Mouse (Mus musculus) erythroid progenitor cell, adult 5-6 weeks (primary cell): Measurements from ENCODE around the gene Gm9936. TPM values are rescaled to one million over a fixed set of nuclear protein-coding genes. Genes with fewer than 3 reads are reported as not detected.

Experiments
- total RNA-seq, 2 experiments: library from RNA; stranded (forward) in 1 of 2; stranded (reverse) in 1 of 2; fragments of 150-400 nt in 1 of 2; fragments of 186-747, 209-891 nt in 1 of 2; gene quantifications; 2 replicates each; pipeline versions ENCODE4 v1.2.3 to v1.2.4; 2015 to 2017; ENCODE audit warnings: low replicate concordance in 2 of 2

Gm9936 gene
- total RNA-seq, 2 experiments from 2014 or later = not detected

Other genes starting within 250 kb of the Gm9936 start
- gene Trpv4, start 200.3 kb downstream of the Gm9936 start, total RNA-seq (2015; ENCODE audit: low replicate concordance) = not detected in 2 replicates
- 1.5 TPM in 1 of 2 replicates, not detected in the other for gene Trpv4, start 200.3 kb downstream of the Gm9936 start, total RNA-seq (2017; ENCODE audit: low replicate concordance)
- gene Gltp, start 167.7 kb downstream of the Gm9936 start, total RNA-seq (2015; ENCODE audit: low replicate concordance) = 103 and 104 TPM in 2 replicates
- 42.0 and 54.4 TPM in 2 replicates for gene Gltp, start 167.7 kb downstream of the Gm9936 start, total RNA-seq (2017; ENCODE audit: low replicate concordance)
- 2.2 and 19.7 TPM in 2 replicates for gene Tchp, start 150.9 kb downstream of the Gm9936 start, total RNA-seq (2015; ENCODE audit: low replicate concordance)
- gene Tchp, start 150.9 kb downstream of the Gm9936 start, total RNA-seq (2017; ENCODE audit: low replicate concordance) = 12.5 and 23.8 TPM in 2 replicates
- 113 and 121 TPM in 2 replicates for gene Ankrd13a, start 84.0 kb downstream of the Gm9936 start, total RNA-seq (2015; ENCODE audit: low replicate concordance)
- gene Ankrd13a, start 84.0 kb downstream of the Gm9936 start, total RNA-seq (2017; ENCODE audit: low replicate concordance) = 124 and 147 TPM in 2 replicates
- gene Git2, start 83.2 kb downstream of the Gm9936 start, total RNA-seq (2015; ENCODE audit: low replicate concordance) = 57.0 and 59.5 TPM in 2 replicates
- gene Git2, start 83.2 kb downstream of the Gm9936 start, total RNA-seq (2017; ENCODE audit: low replicate concordance) = 51.1 and 56.1 TPM in 2 replicates
- 11.7 and 11.9 TPM in 2 replicates for gene 1500011B03Rik, start 35.2 kb downstream of the Gm9936 start, total RNA-seq (2015; ENCODE audit: low replicate concordance)
- gene 1500011B03Rik, start 35.2 kb downstream of the Gm9936 start, total RNA-seq (2017; ENCODE audit: low replicate concordance) = 14.5 TPM in 1 of 2 replicates, not detected in the other
- not detected in 2 replicates for gene 4930519G04Rik, start 5.0 kb downstream of the Gm9936 start, total RNA-seq (2015; ENCODE audit: low replicate concordance)
- not detected in 2 replicates for gene 4930519G04Rik, start 5.0 kb downstream of the Gm9936 start, total RNA-seq (2017; ENCODE audit: low replicate concordance)
- 8.3 and 14.7 TPM in 2 replicates for gene Oasl2, start 38.3 kb upstream of the Gm9936 start, total RNA-seq (2015; ENCODE audit: low replicate concordance)
- 3.0 and 4.5 TPM in 2 replicates for gene Oasl2, start 38.3 kb upstream of the Gm9936 start, total RNA-seq (2017; ENCODE audit: low replicate concordance)
- 5.4 and 9.4 TPM in 2 replicates for gene Oasl1, start 64.6 kb upstream of the Gm9936 start, total RNA-seq (2015; ENCODE audit: low replicate concordance)
- gene Oasl1, start 64.6 kb upstream of the Gm9936 start, total RNA-seq (2017; ENCODE audit: low replicate concordance) = 7.2 and 20.0 TPM in 2 replicates
- 2.5 and 5.4 TPM in 2 replicates for gene 2210016L21Rik, start 83.5 kb upstream of the Gm9936 start, total RNA-seq (2015; ENCODE audit: low replicate concordance)
- 1.4 and 4.3 TPM in 2 replicates for gene 2210016L21Rik, start 83.5 kb upstream of the Gm9936 start, total RNA-seq (2017; ENCODE audit: low replicate concordance)
- not detected in 2 replicates for gene Hnf1a, start 112.4 kb upstream of the Gm9936 start, total RNA-seq (2015; ENCODE audit: low replicate concordance)
- gene Hnf1a, start 112.4 kb upstream of the Gm9936 start, total RNA-seq (2017; ENCODE audit: low replicate concordance) = not detected in 2 replicates
- 69.2 and 99.5 TPM in 2 replicates for gene Sppl3, start 152.5 kb upstream of the Gm9936 start, total RNA-seq (2015; ENCODE audit: low replicate concordance)
- 73.7 and 92.4 TPM in 2 replicates for gene Sppl3, start 152.5 kb upstream of the Gm9936 start, total RNA-seq (2017; ENCODE audit: low replicate concordance)
- gene Gm10401, start 239.6 kb upstream of the Gm9936 start, total RNA-seq (2015; ENCODE audit: low replicate concordance) = not detected in 2 replicates
- gene Gm10401, start 239.6 kb upstream of the Gm9936 start, total RNA-seq (2017; ENCODE audit: low replicate concordance) = 1.2 and 5.8 TPM in 2 replicates